Mouse (Mus musculus) hindbrain, embryonic 11.5 days (tissue): ENCODE measurements around the gene Fcna. TPM values are rescaled to one million over a fixed set of nuclear protein-coding genes. Genes with fewer than 3 reads are reported as not detected.
A peak's percentile ranks its signal among the peaks of the same experiment; 100 is the strongest.

Experiments
- ATAC-seq: fragments of 200-750 bp; cut with Nextera tagmentation; 2 replicates; pipeline ENCODE4 v1.8.0; 2017; ENCODE audit warnings: mild to moderate bottlenecking, moderate TSS enrichment, moderate library complexity; ENCODE audit not compliant: low FRiP score
- DNase-seq: peaks from one replicate; pipeline ENCODE4 v3.0.0-alpha.2; 2015; ENCODE audit warnings: low spot score
- H3K27ac ChIP-seq: fragments of 300-500 bp; sonication (generic); 2 replicates; pipeline ENCODE4 v1.5.1; 2014; ENCODE audit warnings: mild to moderate bottlenecking, low read depth, low read length
- H3K27me3 ChIP-seq: fragments of 300-500 bp; sonication (generic); 2 replicates; pipeline ENCODE4 v1.6.1; 2014; ENCODE audit warnings: mild to moderate bottlenecking, low read length, moderate library complexity, mixed read lengths; ENCODE audit not compliant: control insufficient read depth, insufficient read depth
- H3K36me3 ChIP-seq: fragments of 300-500 bp; sonication (generic); 2 replicates; pipeline ENCODE4 v1.6.1; 2014; ENCODE audit warnings: mild to moderate bottlenecking, low read length, moderate library complexity, mixed read lengths; ENCODE audit not compliant: control insufficient read depth, insufficient read depth
- H3K4me1 ChIP-seq: fragments of 300-500 bp; sonication (generic); replicated peaks from 2 replicates; pipeline ENCODE4 v1.6.1; 2014; ENCODE audit warnings: low read length, mixed read lengths; ENCODE audit not compliant: control insufficient read depth, insufficient read depth
- H3K4me2 ChIP-seq: fragments of 300-500 bp; sonication (generic); replicated peaks from 2 replicates; pipeline ENCODE4 v1.6.1; 2014; ENCODE audit warnings: mild to moderate bottlenecking, low read depth, low read length
- H3K4me3 ChIP-seq: fragments of 300-500 bp; sonication (generic); 2 replicates; pipeline ENCODE4 v1.5.1; 2014; ENCODE audit warnings: low read depth, low read length
- H3K9ac ChIP-seq: fragments of 300-500 bp; sonication (generic); 2 replicates; pipeline ENCODE4 v1.6.1; 2014; ENCODE audit warnings: low read depth, low read length
- H3K9me3 ChIP-seq: fragments of 300-500 bp; sonication (generic); 2 replicates; pipeline ENCODE4 v1.6.1; 2016; ENCODE audit warnings: low read length; ENCODE audit not compliant: control insufficient read depth
- WGBS: fragments of 180-500 bp; shearing (Covaris S2); extraction: QIAGEN DNeasy Blood & Tissue Kit; methylation state at CpG from one replicate; pipeline ENCODE4 v1.1.7; 2014; 5-methylcytosine and 5-hydroxymethylcytosine counted together
- polyA plus RNA-seq: library from polyadenylated mRNA; unstranded; fragments of >200 nt; fragmentation: Nextera tagmentation; extraction: Ambion mirVana; gene quantifications from 2 replicates; pipeline ENCODE4 v1.2.1, GENCODE M21; 2014

Gene Fcna
- polyA plus RNA-seq, 1 experiment from 2014 or later: 0.82 TPM

DNA sequence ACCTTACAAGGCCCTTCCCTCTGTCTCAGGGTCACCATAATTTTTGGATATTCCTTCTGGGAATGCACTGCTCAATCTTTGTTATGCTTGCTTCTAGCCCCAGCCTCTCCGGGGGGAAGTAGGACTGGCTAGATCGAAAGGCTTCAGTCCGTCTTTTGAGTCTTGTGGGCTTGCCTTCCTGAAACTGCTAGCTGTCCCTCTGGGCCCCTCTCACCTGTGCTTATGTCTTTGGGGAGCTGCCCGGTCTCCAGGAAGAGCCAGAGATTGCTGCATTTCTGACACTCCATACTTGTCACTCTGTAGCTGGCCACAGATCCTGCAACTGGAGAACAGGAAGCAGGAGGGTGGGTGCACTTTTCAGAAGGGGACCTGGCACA lies 7.0 kb downstream of the Fcna start:
- Histone ChIP-seq H3K4me1 (no peaks in the 10 kb centered on the region), H3K27ac (no peak overlapping the region), H3K9me3 (no peaks in the 10 kb centered on the region), H3K4me3 (no peak overlapping the region), H3K36me3 (no peaks in the 10 kb centered on the region), H3K27me3 (peaks cover 20% of the 10 kb centered on the region), H3K4me2 (no peak overlapping the region; the same call in 1 of the 2 replicates), H3K9ac (no peak overlapping the region)
- DNase-seq (no peak), ATAC-seq (no peak)
- WGBS: 91% methylated on average over 4 of the region's 4 CpGs

DNA sequence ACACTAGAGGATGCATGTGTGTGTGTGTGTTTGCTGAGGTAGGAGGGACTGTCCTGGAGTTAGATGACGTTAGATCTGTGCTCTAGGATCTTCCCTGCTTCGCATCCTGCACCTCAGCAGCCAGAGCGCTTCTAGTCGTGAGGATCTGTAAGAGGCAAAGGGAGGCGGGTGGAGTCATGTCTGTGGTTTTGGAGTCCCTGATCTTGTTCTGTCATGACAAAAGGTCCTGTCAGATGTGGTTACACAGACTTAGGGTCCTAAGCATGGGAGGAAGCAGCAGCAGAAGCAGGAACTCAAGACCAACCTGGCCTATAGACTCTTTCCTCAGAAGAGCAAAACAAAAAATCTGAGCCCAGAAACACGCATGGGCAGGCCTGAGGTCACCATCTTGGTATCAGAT lies 7.4 kb downstream of the Fcna start:
- no peak for ATAC-seq
- no peak overlapping the region for H3K4me2 ChIP-seq
- no peaks in the 10 kb centered on the region for H3K4me1 ChIP-seq
- WGBS: 86% methylated on average over 6 of the region's 6 CpGs
- no peak overlapping the region for H3K9ac ChIP-seq
- H3K9me3 ChIP-seq: no peaks in the 10 kb centered on the region
- H3K36me3 ChIP-seq: no peaks in the 10 kb centered on the region
- H3K27ac ChIP-seq: no peak overlapping the region
- H3K27me3 ChIP-seq: peaks cover 24% of the 10 kb centered on the region
- no peak overlapping the region for H3K4me3 ChIP-seq
- no peak for DNase-seq

DNA sequence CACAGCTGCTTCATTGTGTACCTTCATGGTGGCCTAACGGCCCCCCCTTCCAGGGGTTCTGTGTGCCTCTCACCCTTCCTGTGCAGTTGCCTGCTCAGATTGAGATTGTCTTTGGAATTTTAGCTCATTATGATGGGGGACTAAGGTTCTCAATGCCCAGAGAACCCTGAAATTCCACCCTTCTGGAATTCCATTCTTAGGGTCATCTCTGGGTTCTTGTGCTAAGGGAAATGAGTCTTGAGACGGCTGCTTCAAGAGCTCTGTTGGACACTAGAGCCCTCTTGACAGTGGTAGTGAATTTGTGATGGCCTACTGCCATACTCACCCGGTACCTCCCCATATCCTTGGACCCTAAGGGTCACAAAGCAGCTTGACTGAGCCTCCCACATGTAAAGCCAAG lies 10.3 kb downstream of the Fcna start, which contains the start of gene Ccdc183:
Gene Ccdc183 (minus strand): TSS at position 101 of the 400 bp plus-strand sequence.
- 81% methylated on average over 3 of the region's 3 CpGs for WGBS
- Histone ChIP-seq H3K36me3 (no peaks in the 10 kb centered on the region), H3K4me3 (no peak within 1 kb of the TSS), H3K4me1 (no peaks in the 10 kb centered on the region), H3K27ac (no peak within 1 kb of the TSS), H3K4me2 (no peak within 1 kb of the TSS), H3K9ac (no peak within 1 kb of the TSS), H3K27me3 (peaks cover 28% of the 10 kb centered on the region), H3K9me3 (no peaks in the 10 kb centered on the region)
- ATAC-seq (no peak), DNase-seq (no peak)

DNA sequence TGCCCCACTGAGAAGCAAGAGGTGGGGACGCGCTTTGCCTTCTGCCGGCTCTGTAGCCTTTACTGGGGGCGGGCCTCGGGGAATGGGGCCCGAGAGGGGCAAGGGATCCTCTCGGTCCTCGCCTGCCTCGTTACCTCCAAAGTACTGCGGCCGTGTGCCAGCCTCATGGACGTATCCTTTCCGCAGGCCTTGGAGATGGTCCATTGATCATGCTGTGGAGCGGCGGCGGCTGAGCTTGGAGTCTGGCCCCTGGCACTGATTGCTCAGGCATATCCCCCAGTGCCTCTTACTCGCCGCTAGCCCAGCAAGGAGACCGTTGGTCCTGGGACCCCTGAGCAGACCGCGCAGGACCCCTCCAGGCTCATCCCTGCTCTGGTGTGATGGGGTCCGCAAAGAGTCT lies 11.4 kb downstream of the Fcna start:
- Histone ChIP-seq H3K4me3 (no peak overlapping the region), H3K9me3 (no peaks in the 10 kb centered on the region), H3K27ac (no peak overlapping the region), H3K4me2 (no peak overlapping the region), H3K4me1 (no peaks in the 10 kb centered on the region), H3K9ac (0 out of 2 replicates have a peak overlapping the region, but pooled peaks have one; percentile 19), H3K27me3 (peaks cover 28% of the 10 kb centered on the region), H3K36me3 (no peaks in the 10 kb centered on the region)
- 22% methylated on average over 22 of the region's 22 CpGs for WGBS
- ATAC-seq: no peak
- DNase-seq: peak; percentile 6

DNA sequence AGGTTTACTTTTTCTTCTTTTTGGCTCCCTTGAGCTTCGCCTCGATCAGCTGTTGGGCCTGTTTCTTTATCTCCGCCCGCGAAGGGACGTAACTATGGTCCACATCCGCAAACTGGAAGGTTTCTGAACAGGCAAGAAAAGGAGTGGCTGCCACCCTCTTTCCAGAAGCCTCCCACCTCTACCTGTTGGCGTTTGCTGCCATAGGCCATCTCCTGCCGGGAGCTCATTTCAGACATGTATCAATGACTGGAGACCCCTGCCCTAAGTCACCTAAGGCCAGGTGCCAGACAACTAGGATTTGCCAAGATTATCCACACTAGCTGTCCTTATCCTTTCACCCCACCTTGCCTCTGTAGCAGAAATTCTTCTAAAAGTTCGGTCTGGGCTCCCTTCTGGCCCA lies 19.2 kb downstream of the Fcna start:
- no peaks in the 10 kb centered on the region for H3K36me3 ChIP-seq
- H3K4me3 ChIP-seq: peak overlapping the region; percentile 96
- peak overlapping the region; percentile 96 for H3K9ac ChIP-seq
- no peak; the same call in 1 of the 2 replicates for ATAC-seq
- H3K4me1 ChIP-seq: peaks cover 3% of the 10 kb centered on the region; the same call in 1 of the 2 replicates
- 69% methylated on average over 10 of the region's 10 CpGs for WGBS
- no peaks in the 10 kb centered on the region for H3K9me3 ChIP-seq
- H3K27me3 ChIP-seq: peaks cover 7% of the 10 kb centered on the region; the same call in 1 of the 2 replicates
- DNase-seq: no peak
- peak overlapping the region; percentile 64 for H3K4me2 ChIP-seq
- no peak overlapping the region for H3K27ac ChIP-seq

DNA sequence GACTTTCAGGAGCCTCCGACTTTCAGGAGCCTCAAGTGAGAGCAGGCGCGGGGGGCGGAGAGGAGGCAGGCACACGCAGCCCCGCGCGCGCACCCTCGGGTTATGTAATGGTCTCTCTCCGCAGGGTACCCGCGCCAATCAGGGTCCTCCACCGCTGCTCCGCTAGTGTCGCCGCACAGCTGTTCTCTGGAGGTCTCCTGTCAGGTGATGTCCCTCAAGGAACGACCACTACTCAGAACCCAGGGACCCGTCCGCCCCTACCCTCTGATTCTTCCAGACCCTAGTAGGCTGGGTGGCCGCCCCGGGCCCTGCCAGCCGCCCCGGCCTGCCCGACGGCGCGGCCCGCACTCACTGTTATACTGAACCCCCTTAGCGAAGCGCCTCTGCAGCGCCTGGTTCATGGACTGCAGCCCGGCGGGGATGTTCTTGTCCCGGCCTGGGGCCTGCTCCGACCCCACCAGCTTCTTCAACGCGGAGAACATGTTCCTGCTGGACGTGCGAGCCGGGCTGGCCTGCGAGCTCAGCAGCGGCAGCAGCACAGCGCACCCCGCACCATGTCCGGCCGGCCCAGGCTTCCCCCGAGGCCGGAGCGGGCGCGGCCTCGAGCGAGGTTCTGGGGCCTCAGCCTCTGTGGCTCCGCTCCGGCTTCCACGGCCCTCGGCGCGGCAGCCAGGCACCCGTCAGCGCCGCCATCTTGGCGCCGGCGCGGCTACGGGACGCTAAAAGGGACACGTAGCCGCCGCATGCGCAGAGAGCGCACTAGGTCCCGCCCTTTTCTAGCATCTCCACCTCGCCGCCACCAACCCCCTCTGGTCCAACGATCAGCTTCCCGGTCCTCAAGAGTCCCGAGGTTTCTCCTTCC lies 19.8 kb downstream of the Fcna start, which contains the start of gene Rabl6:
Gene Rabl6 (minus strand): TSS at position 761 of the 862 bp plus-strand sequence.
- DNase-seq (peak; percentile 93), ATAC-seq (peak; percentile 90)
- Histone ChIP-seq H3K4me2 (peak within 1 kb of the TSS; percentile 64), H3K9ac (peak within 1 kb of the TSS; percentile 96), H3K4me1 (peaks cover 3% of the 10 kb centered on the region; the same call in 1 of the 2 replicates), H3K9me3 (no peaks in the 10 kb centered on the region), H3K27me3 (peaks cover 5% of the 10 kb centered on the region; the same call in 1 of the 2 replicates), H3K4me3 (peak within 1 kb of the TSS; percentile 96), H3K27ac (peak within 1 kb of the TSS; percentile 91), H3K36me3 (no peaks in the 10 kb centered on the region)
- under 1% methylated on average over 80 of the region's 80 CpGs for WGBS

DNA sequence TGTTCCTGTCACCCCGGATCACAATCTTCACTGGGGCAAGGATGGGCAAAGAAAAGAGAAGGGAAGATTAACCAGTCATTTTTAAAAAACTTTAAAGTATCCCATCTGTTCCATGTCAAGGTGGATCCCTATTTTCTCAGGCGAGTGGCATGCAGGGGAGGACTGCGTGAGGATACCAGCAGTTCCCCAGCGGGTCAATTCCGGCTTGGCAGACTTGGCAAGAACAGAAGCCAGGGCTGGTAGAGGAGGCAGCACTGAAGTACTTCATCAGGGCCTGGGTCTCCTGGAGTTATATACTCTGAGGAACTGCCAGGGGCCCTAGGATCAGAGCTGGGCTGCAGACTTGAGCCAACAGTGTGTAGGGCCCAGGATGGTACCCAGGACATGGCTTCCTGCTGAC lies 25.3 kb downstream of the Fcna start:
- no peaks in the 10 kb centered on the region for H3K27me3 ChIP-seq
- no peak overlapping the region for H3K9ac ChIP-seq
- H3K36me3 ChIP-seq: peaks cover 10% of the 10 kb centered on the region; the same call in 1 of the 2 replicates
- no peak overlapping the region for H3K4me2 ChIP-seq
- no peaks in the 10 kb centered on the region for H3K9me3 ChIP-seq
- peaks cover 3% of the 10 kb centered on the region; the same call in 1 of the 2 replicates for H3K4me1 ChIP-seq
- no peak overlapping the region for H3K27ac ChIP-seq
- 94% methylated on average over 5 of the region's 5 CpGs for WGBS
- H3K4me3 ChIP-seq: no peak overlapping the region
- DNase-seq (no peak), ATAC-seq (no peak)

DNA sequence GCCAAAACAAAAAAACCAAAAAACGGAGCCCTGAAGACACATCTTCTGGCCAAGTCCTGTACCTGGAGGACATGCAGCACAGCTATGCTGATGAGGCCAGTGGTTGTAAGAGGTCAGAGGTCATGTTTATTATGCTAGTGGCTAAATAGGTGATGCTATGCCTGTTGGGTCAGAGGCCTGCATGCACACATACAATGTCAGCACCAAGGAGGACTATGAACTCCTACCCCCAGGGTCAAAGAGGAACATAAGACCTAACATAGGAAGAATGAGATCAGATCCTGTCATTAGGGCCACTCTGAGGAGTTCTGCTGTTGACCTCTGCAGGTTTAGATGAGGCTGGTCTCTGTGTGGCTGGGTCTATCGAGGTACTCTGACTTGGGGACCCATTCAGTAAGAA lies 27.8 kb downstream of the Fcna start:
- ATAC-seq (no peak), DNase-seq (no peak)
- H3K4me2 ChIP-seq: no peak overlapping the region
- no peak overlapping the region for H3K27ac ChIP-seq
- 93% methylated on average over 2 of the region's 2 CpGs for WGBS
- no peaks in the 10 kb centered on the region for H3K9me3 ChIP-seq
- no peak overlapping the region for H3K9ac ChIP-seq
- H3K4me1 ChIP-seq: no peaks in the 10 kb centered on the region
- H3K27me3 ChIP-seq: no peaks in the 10 kb centered on the region
- peaks cover 15% of the 10 kb centered on the region; the same call in 1 of the 2 replicates for H3K36me3 ChIP-seq
- H3K4me3 ChIP-seq: no peak overlapping the region

DNA sequence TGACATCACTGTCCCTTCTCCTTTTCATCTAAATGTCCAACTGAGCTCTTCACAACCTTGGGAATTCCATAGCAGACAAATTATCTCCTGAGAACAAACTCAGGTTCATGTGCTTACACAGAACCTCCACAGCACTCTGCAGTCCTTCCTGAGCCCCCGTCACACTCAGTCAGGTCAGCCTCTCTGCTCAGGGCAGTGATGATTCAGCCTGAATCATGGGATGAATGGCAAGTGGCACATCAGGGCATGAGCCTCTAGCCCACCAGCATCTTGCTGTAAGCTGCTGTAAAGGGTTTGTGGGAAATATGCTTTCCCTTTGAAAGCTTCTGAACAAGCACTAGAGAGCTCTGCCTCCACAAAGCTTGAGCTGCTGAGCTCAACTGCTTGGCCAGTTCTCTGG lies 29.1 kb downstream of the Fcna start:
- Histone ChIP-seq H3K36me3 (peaks cover 18% of the 10 kb centered on the region; the same call in 1 of the 2 replicates), H3K9me3 (no peaks in the 10 kb centered on the region), H3K27ac (no peak overlapping the region), H3K4me2 (no peak overlapping the region), H3K4me1 (no peaks in the 10 kb centered on the region), H3K27me3 (no peaks in the 10 kb centered on the region), H3K4me3 (no peak overlapping the region), H3K9ac (no peak overlapping the region)
- WGBS: 100% methylated on average over 1 of the region's 1 CpGs
- ATAC-seq: no peak
- no peak for DNase-seq
